Mouse (Mus musculus) myocyte (in vitro differentiated cells): ENCODE data around the gene Pip5kl1. TPM values are rescaled to one million over a fixed set of nuclear protein-coding genes. Genes with fewer than 3 reads are reported as not detected.

Experiments used
- H3K27me3 ChIP-seq: one replicate; pipeline ENCODE4 v1.6.1; 2011; ENCODE audit not compliant: control insufficient read depth, insufficient read depth, insufficient read length
- H3K36me3 ChIP-seq: one replicate; pipeline ENCODE4 v1.6.1; 2011; ENCODE audit not compliant: control insufficient read depth, insufficient read depth
- H3K4me2 ChIP-seq: one replicate; pipeline ENCODE4 v1.6.1; 2011; ENCODE audit warnings: low read depth, control low read depth
- H3K4me3 ChIP-seq: one replicate; pipeline ENCODE4 v1.5.1; 2011; ENCODE audit warnings: mild to moderate bottlenecking, control low read depth, moderate library complexity
- H3K79me2 ChIP-seq: one replicate; pipeline ENCODE4 v1.6.1; 2011; ENCODE audit not compliant: control insufficient read depth, insufficient read depth
- H3ac ChIP-seq: one replicate; pipeline ENCODE4 v1.6.1; 2011; ENCODE audit not compliant: control insufficient read depth, insufficient read length
- CEBPB ChIP-seq: IDR thresholded peaks from 2 replicates; pipeline ENCODE4 v1.6.1; 2011; ENCODE audit warnings: mild to moderate bottlenecking, moderate library complexity; ENCODE audit not compliant: poor library complexity, insufficient read depth, severe bottlenecking
- E2F4 ChIP-seq: IDR thresholded peaks from one replicate; pipeline ENCODE4 v1.6.1; 2011; ENCODE audit warnings: mild to moderate bottlenecking, control low read depth, moderate library complexity; ENCODE audit not compliant: insufficient read depth
- MAX ChIP-seq: IDR thresholded peaks from one replicate; pipeline ENCODE4 v1.6.1; 2011; ENCODE audit warnings: low read depth, mild to moderate bottlenecking, control low read depth
- MYOD1 ChIP-seq, 3 experiments: IDR thresholded peaks; one replicate each; pipeline ENCODE4 v1.6.1; 2011; ENCODE audit warnings: control low read depth in 2 of 3, low read depth in 2 of 3, mild to moderate bottlenecking in 2 of 3, moderate library complexity in 1 of 3; ENCODE audit not compliant: insufficient read length in 2 of 3, control insufficient read depth in 1 of 3
- MYOG ChIP-seq, 3 experiments: IDR thresholded peaks; one replicate each; pipeline ENCODE4 v1.6.1; 2011; ENCODE audit warnings: control low read depth in 2 of 3, low read depth in 2 of 3, mild to moderate bottlenecking in 2 of 3; ENCODE audit not compliant: insufficient read length in 2 of 3, control insufficient read depth in 1 of 3, insufficient read depth in 1 of 3
- POLR2A ChIP-seq: IDR thresholded peaks from one replicate; pipeline ENCODE4 v1.6.1; 2011; ENCODE audit warnings: low read depth, mild to moderate bottlenecking, control low read depth, moderate library complexity; ENCODE audit not compliant: insufficient read length
- POLR2AphosphoS2 ChIP-seq: IDR thresholded peaks from one replicate; pipeline ENCODE4 v1.6.1; 2011; ENCODE audit warnings: low read depth, control low read depth; ENCODE audit not compliant: insufficient read length
- REST ChIP-seq: IDR thresholded peaks from one replicate; pipeline ENCODE4 v1.6.1; 2011; ENCODE audit warnings: mild to moderate bottlenecking, control low read depth, moderate library complexity; ENCODE audit not compliant: insufficient read depth, insufficient read length
- SRF ChIP-seq: IDR thresholded peaks from one replicate; pipeline ENCODE4 v1.6.1; 2011; ENCODE audit warnings: low read depth; ENCODE audit not compliant: control insufficient read depth, insufficient read length
- TCF12 ChIP-seq: IDR thresholded peaks from one replicate; pipeline ENCODE4 v1.6.1; 2011; ENCODE audit warnings: mild to moderate bottlenecking, control low read depth; ENCODE audit not compliant: poor library complexity, insufficient read depth, severe bottlenecking
- TCF3 ChIP-seq: IDR thresholded peaks from one replicate; pipeline ENCODE4 v1.6.1; 2011; ENCODE audit warnings: low read depth, control low read depth; ENCODE audit not compliant: insufficient read length
- USF1 ChIP-seq: IDR thresholded peaks from one replicate; pipeline ENCODE4 v1.6.1; 2011; ENCODE audit warnings: low read depth, mild to moderate bottlenecking, control low read depth, moderate library complexity
- polyA plus RNA-seq: library from polyadenylated mRNA; unstranded; fragments of >200 nt; fragmentation: generic; extraction: Trizol; gene quantifications from one replicate; pipeline ENCODE4 v1.2.1, GENCODE M21; 2012; ENCODE audit warnings: missing spikeins

The Pip5kl1 gene
- polyA plus RNA-seq, 1 experiment = 0.10 TPM

DNA sequence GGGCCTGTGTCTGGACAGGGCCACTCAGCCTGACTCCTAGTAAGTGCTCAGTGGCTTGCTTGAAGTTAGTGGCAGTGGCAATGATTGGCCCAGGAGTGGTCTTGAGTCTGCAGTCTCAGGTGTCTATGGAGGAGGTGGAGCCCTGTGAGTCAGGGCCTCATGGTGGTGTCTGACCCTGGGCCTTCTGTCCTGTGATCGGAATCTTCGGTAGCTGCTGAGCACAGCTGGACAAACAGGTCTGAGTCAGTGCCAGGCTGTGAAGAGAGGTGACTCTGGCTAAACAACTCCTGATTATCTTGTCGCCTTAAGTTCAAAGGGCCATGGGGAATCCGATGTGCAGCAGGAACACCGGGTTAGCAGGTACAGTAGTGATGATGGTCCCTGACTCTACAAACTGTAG lies 27.2 kb upstream of the Pip5kl1 start:
- Histone ChIP-seq H3K79me2 (no peaks in the 10 kb centered on the region), H3K27me3 (no peaks in the 10 kb centered on the region), H3ac (no peak overlapping the region), H3K36me3 (no peaks in the 10 kb centered on the region), H3K4me3 (no peak overlapping the region), H3K4me2 (no peak overlapping the region)
- TF ChIP-seq POLR2AphosphoS2 (no peak), TCF12 (no peak), MYOD1 (IDR thresholded peaks at IDR 0.05; ENCODE audit: control insufficient read depth in 1 of 3, insufficient read length in 2 of 3, low read depth in 2 of 3) (no peak), POLR2A (no peak), CEBPB (no peak), REST (no peak), TCF3 (no peak), USF1 (no peak), SRF (no peak), MYOG (IDR thresholded peaks at IDR 0.05; ENCODE audit: control insufficient read depth in 1 of 3, insufficient read depth in 1 of 3, insufficient read length in 2 of 3, low read depth in 2 of 3) (no peak), MAX (no peak), E2F4 (no peak)

DNA sequence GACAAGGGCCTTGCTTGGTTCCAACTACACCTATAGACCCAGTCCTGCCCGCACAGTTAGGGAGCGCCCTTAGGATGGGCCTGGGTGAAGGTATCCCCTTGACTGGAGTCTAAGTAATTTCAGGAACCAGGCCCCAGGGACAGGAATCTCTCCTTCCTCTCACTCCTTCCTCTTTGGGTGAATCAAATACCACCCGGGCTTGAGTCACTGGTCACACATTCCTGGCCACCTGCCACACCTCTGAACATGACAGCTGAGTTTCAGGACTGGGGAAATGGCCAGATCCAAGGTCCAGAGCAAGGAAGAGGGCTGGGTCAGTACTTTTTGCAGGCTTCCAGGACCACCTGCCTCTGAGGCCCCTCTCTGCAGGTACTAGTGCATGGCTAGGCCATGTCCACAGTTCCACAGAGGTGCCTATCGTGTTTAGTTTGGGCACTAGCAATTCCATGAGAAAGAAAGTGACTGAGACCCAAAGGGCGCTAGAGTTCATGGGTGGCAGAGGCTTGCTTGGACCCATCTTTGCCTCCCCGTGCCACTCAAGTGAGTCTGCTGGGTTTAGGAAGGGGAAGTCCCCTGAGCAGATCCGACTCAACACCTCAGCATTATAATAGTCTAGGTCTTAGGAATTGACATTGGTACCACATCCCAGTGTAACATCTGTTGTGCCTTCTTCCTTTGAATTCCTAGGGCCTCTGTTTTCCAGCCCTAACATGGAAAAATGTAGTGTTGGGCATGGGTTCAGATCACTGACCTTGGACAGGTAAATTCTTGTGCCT lies 26.4 kb upstream of the Pip5kl1 start:
- Histone ChIP-seq H3ac (no peak overlapping the region), H3K36me3 (no peaks in the 10 kb centered on the region), H3K4me3 (no peak overlapping the region), H3K4me2 (peak overlapping the region; percentile 13), H3K27me3 (no peaks in the 10 kb centered on the region), H3K79me2 (no peaks in the 10 kb centered on the region)
- TF ChIP-seq POLR2AphosphoS2 (no peak), TCF12 (no peak), USF1 (no peak), MYOD1 (IDR thresholded peaks at IDR 0.05; ENCODE audit: control insufficient read depth in 1 of 3, insufficient read length in 2 of 3, low read depth in 2 of 3) (peak in 2 of 3 experiments; percentile 66 to 78), CEBPB (no peak), MYOG (IDR thresholded peaks at IDR 0.05; ENCODE audit: control insufficient read depth in 1 of 3, insufficient read depth in 1 of 3, insufficient read length in 2 of 3, low read depth in 2 of 3) (peak in 2 of 3 experiments; percentile 8 to 83)

GRCm38 (mm10) chr2:32549171-32549570 lies 25.4 kb upstream of the Pip5kl1 start:
- TF ChIP-seq POLR2AphosphoS2 (no peak), MAX (no peak), CEBPB (no peak), E2F4 (no peak), USF1 (no peak), SRF (no peak)
- Histone ChIP-seq H3K27me3 (no peaks in the 10 kb centered on the region), H3K4me3 (no peak overlapping the region), H3K36me3 (no peaks in the 10 kb centered on the region), H3ac (no peak overlapping the region), H3K79me2 (no peaks in the 10 kb centered on the region), H3K4me2 (no peak overlapping the region)

DNA sequence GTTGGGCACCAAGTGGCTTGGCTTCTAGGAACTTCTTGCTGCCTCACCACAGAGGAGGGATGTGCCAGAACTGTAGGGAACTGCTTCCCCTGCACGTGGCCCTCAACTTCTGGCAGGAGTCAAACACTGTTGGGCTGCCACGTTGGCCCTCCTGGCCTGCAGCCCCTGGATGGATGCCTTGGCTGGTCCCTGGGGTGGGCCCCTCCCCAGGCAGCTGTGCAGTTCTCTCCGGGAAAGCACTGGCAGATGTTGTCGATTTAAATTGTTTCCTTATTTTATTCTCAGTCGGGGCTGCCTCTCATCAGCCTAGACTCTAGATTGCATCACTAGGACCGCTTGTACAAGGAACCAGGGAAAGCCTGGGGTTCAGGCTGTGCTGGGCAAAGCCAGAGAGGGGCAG lies 24.8 kb upstream of the Pip5kl1 start:
- Histone ChIP-seq H3ac (no peak overlapping the region), H3K27me3 (no peaks in the 10 kb centered on the region), H3K4me2 (no peak overlapping the region), H3K4me3 (no peak overlapping the region), H3K79me2 (no peaks in the 10 kb centered on the region), H3K36me3 (no peaks in the 10 kb centered on the region)
- no peak for TF ChIP-seq POLR2A
- no peak for TF ChIP-seq POLR2AphosphoS2
- TF ChIP-seq SRF = no peak
- TF ChIP-seq MAX = no peak
- peak in 1 of 3 experiments; percentile 14 for TF ChIP-seq MYOD1 (IDR thresholded peaks at IDR 0.05; ENCODE audit: control insufficient read depth in 1 of 3, insufficient read length in 2 of 3, low read depth in 2 of 3)
- no peak for TF ChIP-seq TCF3
- TF ChIP-seq CEBPB = 0 out of 2 replicates have a peak, but pooled peaks have one; percentile 51
- no peak for TF ChIP-seq E2F4
- peak; percentile 57 for TF ChIP-seq USF1

GRCm38 (mm10) chr2:32551236-32551635 lies 23.4 kb upstream of the Pip5kl1 start:
- no peaks in the 10 kb centered on the region for H3K36me3 ChIP-seq
- no peak overlapping the region for H3K4me3 ChIP-seq
- no peaks in the 10 kb centered on the region for H3K27me3 ChIP-seq
- no peak overlapping the region for H3K4me2 ChIP-seq
- TF ChIP-seq CEBPB = no peak
- H3K79me2 ChIP-seq = no peaks in the 10 kb centered on the region
- H3ac ChIP-seq = no peak overlapping the region
